Mouse (Mus musculus) G1E (cell line): Measurements from ENCODE around the gene Slc1a5. TPM values are rescaled to one million over a fixed set of nuclear protein-coding genes. Genes with fewer than 3 reads are reported as not detected.

ENCODE experiments used
- ATAC-seq: 2 replicates; pipeline ENCODE4 v1.8.0; 2016; ENCODE audit warnings: mild to moderate bottlenecking; ENCODE audit not compliant: insufficient number of reproducible peaks, poor library complexity, low FRiP score, severe bottlenecking; ENCODE audit errors: extremely low read depth
- DNase-seq: peaks from one replicate; pipeline ENCODE4 v3.0.0; 2012; ENCODE audit warnings: low spot score
- H3K27me3 ChIP-seq: 2 replicates; pipeline ENCODE4 v1.6.1; 2012; ENCODE audit warnings: mild to moderate bottlenecking, low read length, inconsistent platforms; ENCODE audit not compliant: insufficient read depth
- H3K36me3 ChIP-seq: replicated peaks from 2 replicates; pipeline ENCODE3; 2012; ENCODE audit warnings: mild to moderate bottlenecking, inconsistent platforms
- H3K4me1 ChIP-seq: 2 replicates; pipeline ENCODE4 v1.6.1; 2012; ENCODE audit warnings: low read depth, low read length, inconsistent platforms, mixed read lengths; ENCODE audit not compliant: insufficient read depth
- H3K4me3 ChIP-seq: 2 replicates; pipeline ENCODE4 v1.5.1; 2012; ENCODE audit warnings: low read depth, mild to moderate bottlenecking, inconsistent platforms, low read length, moderate library complexity, mixed read lengths
- H3K9me3 ChIP-seq: replicated peaks from 2 replicates; pipeline ENCODE4 v1.6.1; 2012; ENCODE audit warnings: inconsistent platforms
- CTCF ChIP-seq: IDR thresholded peaks from 2 replicates; pipeline ENCODE4 v1.5.1; 2012; ENCODE audit warnings: low read depth, low read length, inconsistent platforms, mixed read lengths
- GATA1 ChIP-seq: IDR thresholded peaks from 2 replicates; pipeline ENCODE4 v1.6.1; 2012; ENCODE audit warnings: borderline replicate concordance, low read length, inconsistent platforms, mixed read lengths
- GATA2 ChIP-seq: IDR thresholded peaks from 2 replicates; pipeline ENCODE4 v1.6.1; 2012; ENCODE audit warnings: low read depth, low read length, inconsistent platforms, borderline replicate concordance
- POLR2AphosphoS5 ChIP-seq: IDR thresholded peaks from 2 replicates; pipeline ENCODE4 v1.6.1; 2012; ENCODE audit warnings: low read depth, low read length, inconsistent platforms; ENCODE audit not compliant: insufficient replicate concordance
- TAL1 ChIP-seq: conservative IDR thresholded peaks from 2 replicates; pipeline ENCODE4 v1.6.1; 2012; ENCODE audit warnings: low read depth, low read length, inconsistent platforms, mixed read lengths
- polyA plus RNA-seq: library from polyadenylated mRNA; stranded (reverse); fragments of >175 nt; gene quantifications from 2 replicates; pipeline ENCODE4 v1.2.3, GENCODE M21; 2012
- total RNA-seq, 2 experiments: library from RNA; stranded (forward) in 1 of 2; stranded (reverse) in 1 of 2; fragments of 200-1000 nt in 1 of 2; fragments of >200 nt in 1 of 2; fragmentation: Nextera tagmentation in 1 of 2; gene quantifications; 2 replicates each; pipeline ENCODE4 v1.2.3; 2014 to 2017

Gene Slc1a5
- total and polyA plus RNA-seq, 3 experiments, result 7.1 to 61.2 (median 14.7) TPM

DNA sequence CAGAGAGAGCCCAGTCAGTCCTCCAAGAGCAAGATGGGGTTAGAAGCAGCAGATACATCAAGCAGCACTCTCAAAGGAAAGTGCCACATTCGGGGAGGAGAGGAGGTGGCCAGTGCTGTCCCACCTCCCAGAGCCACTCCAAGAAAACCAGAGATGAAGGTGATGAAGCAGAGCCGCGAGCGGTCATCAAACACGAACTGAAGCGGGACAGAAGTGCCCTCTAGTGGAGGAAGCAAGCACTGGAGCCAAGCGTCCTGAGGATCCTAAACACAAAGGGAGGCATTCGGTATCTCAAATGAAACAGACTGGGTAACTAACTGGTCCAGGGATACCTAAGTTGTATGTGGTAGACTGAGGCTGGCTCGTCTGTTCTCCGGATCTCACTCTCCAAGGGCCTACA lies 28.6 kb downstream of the Slc1a5 start:
- Histone ChIP-seq H3K9me3 (peaks cover 10% of the 10 kb centered on the region), H3K4me1 (peaks cover 15% of the 10 kb centered on the region), H3K27me3 (no peaks in the 10 kb centered on the region), H3K4me3 (no peak overlapping the region), H3K36me3 (peaks cover 80% of the 10 kb centered on the region)
- ATAC-seq (no peak), DNase-seq (peak; percentile 53)
- no peak for TF ChIP-seq POLR2AphosphoS5
- no peak for TF ChIP-seq GATA2
- peak; percentile 86 for TF ChIP-seq CTCF

DNA sequence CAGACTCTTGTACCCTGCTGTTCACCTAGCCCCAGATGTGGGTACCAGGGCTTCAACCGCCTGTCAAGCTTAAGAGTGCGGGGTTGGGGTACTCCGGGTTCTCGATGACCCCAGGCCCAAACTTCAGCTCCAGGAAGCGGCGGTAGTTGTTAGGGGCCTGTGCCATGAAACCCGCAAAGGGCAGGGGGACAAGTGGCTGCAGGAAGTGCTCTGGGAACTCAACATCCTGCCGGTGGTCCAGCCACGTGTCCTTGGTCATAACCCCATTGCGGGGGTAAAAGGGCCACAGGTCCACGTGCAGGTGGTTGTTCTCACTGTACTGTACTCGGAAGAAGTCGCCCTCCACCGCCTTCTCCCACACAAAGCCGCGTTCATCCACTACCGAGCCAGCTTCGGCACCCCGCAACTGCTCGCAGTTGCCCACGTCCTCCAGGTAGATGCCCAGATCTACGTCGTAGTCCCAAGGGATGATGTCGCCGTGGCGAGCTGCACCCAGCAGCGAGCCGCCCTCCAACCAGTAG lies 29.3 kb downstream of the Slc1a5 start:
- DNase-seq, result no peak
- H3K4me3 ChIP-seq, result peak overlapping the region; percentile 33; the same call in 1 of the 2 replicates
- peaks cover 22% of the 10 kb centered on the region for H3K4me1 ChIP-seq
- H3K9me3 ChIP-seq, result peaks cover 10% of the 10 kb centered on the region
- no peaks in the 10 kb centered on the region for H3K27me3 ChIP-seq
- ATAC-seq, result no peak
- peaks cover 87% of the 10 kb centered on the region for H3K36me3 ChIP-seq
- no peak for TF ChIP-seq GATA2
- no peak for TF ChIP-seq TAL1
- TF ChIP-seq POLR2AphosphoS5, result no peak
- TF ChIP-seq CTCF, result no peak
- no peak for TF ChIP-seq GATA1

DNA sequence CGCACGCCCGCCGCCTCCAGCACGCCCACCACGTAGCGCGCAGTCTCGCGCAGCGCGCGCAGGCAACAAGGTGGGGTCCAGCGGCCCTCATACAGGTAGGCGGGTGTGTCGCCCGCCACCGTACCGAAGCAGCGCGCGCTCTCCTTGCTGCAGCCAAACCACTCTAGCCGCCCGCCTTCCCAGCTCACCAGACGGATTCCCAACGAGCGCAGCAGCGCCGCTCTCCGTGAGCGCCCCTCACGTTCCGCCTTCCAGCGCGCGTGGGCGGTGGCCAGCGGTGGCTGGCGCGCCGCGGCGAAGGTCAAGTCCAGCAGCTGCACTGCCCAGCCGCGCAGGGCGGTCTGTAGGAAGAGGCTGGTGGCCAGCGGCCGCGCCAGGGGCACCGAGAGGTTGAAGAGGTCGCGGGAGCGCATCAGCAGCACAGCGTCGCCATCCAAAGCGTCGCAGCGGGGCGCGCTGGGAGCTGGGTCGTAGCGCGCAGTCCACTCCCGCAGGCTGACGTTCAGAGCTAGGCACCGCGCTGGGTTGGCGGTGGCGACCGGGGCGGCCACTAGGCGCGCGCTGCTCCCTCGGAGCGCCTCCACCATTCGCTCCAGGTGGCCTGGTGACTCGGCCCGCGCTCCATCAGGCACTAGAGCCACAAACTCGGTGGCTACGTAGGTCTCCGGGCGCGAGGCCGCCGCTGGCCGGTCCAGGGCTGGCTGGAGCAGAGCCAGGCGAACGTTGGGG lies 29.9 kb downstream of the Slc1a5 start:
- peaks cover 10% of the 10 kb centered on the region for H3K9me3 ChIP-seq
- H3K36me3 ChIP-seq, result peaks cover 87% of the 10 kb centered on the region
- no peak for TF ChIP-seq GATA2
- TF ChIP-seq TAL1, result no peak
- no peak for TF ChIP-seq CTCF
- no peak for TF ChIP-seq GATA1
- no peak for TF ChIP-seq POLR2AphosphoS5
- ATAC-seq, result no peak
- no peak for DNase-seq
- H3K27me3 ChIP-seq, result no peaks in the 10 kb centered on the region
- peak overlapping the region; percentile 33; the same call in 1 of the 2 replicates for H3K4me3 ChIP-seq
- H3K4me1 ChIP-seq, result peaks cover 28% of the 10 kb centered on the region

DNA sequence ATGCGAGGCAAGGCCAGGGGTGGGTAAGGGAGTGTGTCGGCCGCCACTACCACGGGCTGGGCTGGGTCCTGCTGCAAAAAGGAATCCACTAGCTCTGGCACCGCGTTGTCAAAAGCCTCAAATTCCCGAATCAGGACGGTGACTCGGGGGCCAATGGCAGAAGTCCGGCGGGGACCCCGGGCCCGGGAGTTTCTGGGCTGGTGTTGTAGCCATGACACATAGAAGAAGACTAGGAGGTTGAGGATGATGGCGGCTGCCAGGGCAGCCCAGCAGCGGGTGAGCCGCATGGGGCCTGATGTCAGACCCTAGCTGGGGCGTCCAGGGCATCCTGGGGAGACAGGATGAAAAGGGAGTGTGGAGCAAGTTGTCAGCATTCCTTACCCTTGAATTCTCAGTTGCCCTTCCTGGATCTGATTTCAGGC lies 30.5 kb downstream of the Slc1a5 start:
- peaks cover 28% of the 10 kb centered on the region for H3K4me1 ChIP-seq
- DNase-seq (no peak), ATAC-seq (no peak)
- no peaks in the 10 kb centered on the region for H3K27me3 ChIP-seq
- H3K4me3 ChIP-seq, result no peak overlapping the region; the same call in 1 of the 2 replicates
- TF ChIP-seq CTCF (no peak), GATA1 (no peak), POLR2AphosphoS5 (no peak), TAL1 (no peak), GATA2 (no peak)
- H3K9me3 ChIP-seq, result peaks cover 10% of the 10 kb centered on the region
- peaks cover 82% of the 10 kb centered on the region for H3K36me3 ChIP-seq

DNA sequence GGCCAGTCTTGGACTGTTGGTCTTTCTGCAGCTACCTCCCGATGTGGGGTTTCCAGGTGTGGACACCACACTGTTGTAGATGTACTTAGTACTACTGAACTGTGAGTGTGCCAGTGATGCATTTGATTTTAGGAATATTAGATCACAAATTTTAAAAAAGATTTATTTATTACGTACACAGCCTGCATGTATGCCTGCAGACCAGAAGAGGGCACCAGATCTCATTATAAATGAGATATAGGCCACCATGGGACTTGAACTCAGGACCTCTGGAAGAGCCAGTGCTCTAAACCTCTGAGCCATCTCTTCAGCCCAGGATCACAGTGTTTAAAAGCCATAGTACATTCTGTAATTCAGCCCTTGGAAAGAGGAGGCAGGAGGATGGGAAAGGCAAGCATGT lies 31.4 kb downstream of the Slc1a5 start:
- no peak for ATAC-seq
- Histone ChIP-seq H3K27me3 (no peaks in the 10 kb centered on the region), H3K9me3 (peaks cover 10% of the 10 kb centered on the region), H3K4me3 (no peak overlapping the region), H3K36me3 (peaks cover 78% of the 10 kb centered on the region), H3K4me1 (peaks cover 35% of the 10 kb centered on the region)
- no peak for DNase-seq
- no peak for TF ChIP-seq TAL1
- TF ChIP-seq POLR2AphosphoS5, result no peak
- TF ChIP-seq GATA1, result no peak
- no peak for TF ChIP-seq CTCF
- TF ChIP-seq GATA2, result no peak

DNA sequence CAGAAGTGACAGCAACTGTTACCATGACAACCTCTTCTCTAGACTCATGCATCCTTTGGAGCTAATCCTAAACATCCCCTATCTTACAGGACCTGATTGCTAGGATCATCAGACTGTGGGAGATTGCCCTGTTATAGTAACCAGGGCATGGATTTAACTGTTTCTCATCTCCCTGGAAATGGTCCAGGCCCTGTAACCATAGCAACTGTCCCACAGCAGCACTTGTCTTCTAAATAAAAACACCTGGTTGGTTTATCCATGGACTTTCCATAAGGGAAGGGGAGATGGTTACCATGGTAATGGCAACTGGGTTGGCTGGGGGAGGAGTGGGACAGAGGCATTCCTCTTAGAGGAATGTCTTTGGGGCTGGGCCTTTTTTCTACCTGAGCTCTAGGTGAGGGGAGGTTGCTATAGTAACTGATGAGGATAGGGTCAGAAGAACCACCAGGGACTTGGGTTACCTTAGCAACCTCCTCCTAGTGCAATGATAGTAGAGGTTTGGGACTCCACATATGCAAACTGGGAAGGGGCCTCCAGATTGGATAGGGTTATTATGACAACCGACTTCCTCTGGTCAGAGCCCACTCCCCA lies 34.3 kb downstream of the Slc1a5 start, which contains the start of gene Strn4:
Strn4 (plus strand) TSS at position 539 of the 591 bp plus-strand sequence.
- Histone ChIP-seq H3K9me3 (peaks cover 10% of the 10 kb centered on the region), H3K27me3 (no peaks in the 10 kb centered on the region), H3K4me3 (peak within 1 kb of the TSS; percentile 80), H3K4me1 (peaks cover 57% of the 10 kb centered on the region), H3K36me3 (peaks cover 73% of the 10 kb centered on the region)
- no peak for TF ChIP-seq GATA2
- TF ChIP-seq CTCF, result no peak
- TF ChIP-seq POLR2AphosphoS5, result no peak
- TF ChIP-seq TAL1, result no peak
- no peak for TF ChIP-seq GATA1
- DNase-seq (no peak), ATAC-seq (no peak)
